Mouse (Mus musculus) urinary bladder, adult 18-20 months (tissue): ENCODE data around the gene Plau.

Experiments
- DNase-seq, 2 experiments: peaks; one replicate each; pipeline ENCODE4 v3.0.0; 2022; ENCODE audit warnings: low spot score in 2 of 2, mixed read lengths in 2 of 2

The Plau gene

DNA sequence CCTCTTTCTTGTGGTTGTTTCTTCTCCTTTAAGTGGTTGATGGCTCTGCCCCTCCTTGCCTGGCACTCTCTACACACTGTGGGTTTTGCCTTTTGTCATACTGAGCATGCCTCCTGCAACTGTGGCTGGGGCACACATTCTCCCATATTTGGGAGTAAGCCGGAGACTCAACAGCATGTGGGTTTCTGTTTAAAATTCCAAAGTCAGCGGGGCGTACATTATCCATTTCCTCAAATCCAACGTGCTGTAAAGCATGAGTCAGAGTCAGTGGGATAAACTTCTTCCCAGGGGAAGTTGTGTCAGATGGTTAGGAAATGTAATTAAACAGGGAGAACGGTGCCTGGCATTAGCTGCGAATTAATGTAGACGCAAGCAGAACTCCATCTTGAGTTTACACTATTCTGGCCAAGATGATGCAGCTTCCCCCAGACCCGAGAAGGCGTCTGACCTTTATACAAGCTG is 55.5 kb downstream of the Plau start:
- DNase-seq, result no peak
